In genomic region chr10:127192057-127192328, GRCm38 (mm10) we compare ENCODE assay signal across 5 mouse cellular contexts. TPM values are rescaled to one million over a fixed set of nuclear protein-coding genes. Genes with fewer than 3 reads are reported as not detected.
DNase-seq lines count a peak whose midpoint lies in the region; ATAC-seq and TF ChIP-seq lines count a peak whose summit lies in the region.
"Not testable (repeated sequence)": the region's sequence is repeated elsewhere in the genome, so short reads cannot be mapped to it uniquely, and the experiment has no call there.

No protein-coding gene starts in this region.

- TF ChIP-seq RAD21 in MEL (IDR thresholded peaks at IDR 0.05; ENCODE audit: low read depth, low read length) = not testable (repeated sequence)

- H3K4me1 ChIP-seq in MEL (ENCODE audit: control insufficient read depth in 1 of 2, insufficient read depth in 2 of 2, low read length in 2 of 2) = peaks cover 4 to 34% of the 10 kb centered on the region in 2 experiments; a peak in 3 of 4 replicates
- peaks cover 27% of the 10 kb centered on the region for H3K4me1 ChIP-seq in heart, embryonic 16.5 days (ENCODE audit: control insufficient read depth, insufficient read depth, low read length)
- H3K4me1 ChIP-seq in liver, embryonic 12.5 days = peaks cover 88% of the 10 kb centered on the region
- H3K4me1 ChIP-seq in liver, embryonic 15.5 days (replicated peaks) = peaks cover 87% of the 10 kb centered on the region

- H3K9me3 ChIP-seq in MEL (replicated peaks; ENCODE audit: insufficient read depth, low read length); heart, embryonic 16.5 days (replicated peaks; ENCODE audit: control insufficient read depth, low read length); liver, embryonic 12.5 days (replicated peaks); liver, embryonic 15.5 days (replicated peaks): not testable (repeated sequence)

- H3K4me3 ChIP-seq in MEL (ENCODE audit: control insufficient read depth in 1 of 2, insufficient read depth in 1 of 2, low read depth in 2 of 2, low read length in 2 of 2); gastrocnemius, adult 2 months; heart, embryonic 16.5 days (ENCODE audit: low read length); liver, embryonic 12.5 days; liver, embryonic 15.5 days (replicated peaks): not testable (repeated sequence)

- H3K79me2 ChIP-seq in MEL (ENCODE audit: control insufficient read depth, insufficient read depth, low read length, poor library complexity) = peaks cover 12% of the 10 kb centered on the region; the same call in 1 of the 2 replicates

- H3K27me3 ChIP-seq in MEL (ENCODE audit: control insufficient read depth in 1 of 2, insufficient read depth in 2 of 2, low read length in 2 of 2); heart, embryonic 16.5 days (ENCODE audit: control insufficient read depth, insufficient read depth, low read length); liver, embryonic 12.5 days (replicated peaks): not testable (repeated sequence)
- peaks cover 25% of the 10 kb centered on the region for H3K27me3 ChIP-seq in liver, embryonic 15.5 days

- TF ChIP-seq EP300 in MEL (IDR thresholded peaks at IDR 0.05; ENCODE audit: low read depth in 1 of 2, low read length in 2 of 2) = not testable (repeated sequence)

- not testable (repeated sequence) for TF ChIP-seq CTCF in MEL (IDR thresholded peaks at IDR 0.05 in 2 of 3, conservative IDR thresholded peaks at IDR 0.05 in 1 of 3; ENCODE audit: control insufficient read depth in 1 of 3, insufficient read depth in 1 of 3, low read depth in 2 of 3, low read length in 3 of 3, poor library complexity in 1 of 3, severe bottlenecking in 1 of 3); gastrocnemius, adult 2 months (IDR thresholded peaks at IDR 0.05)

- H3K36me3 ChIP-seq in MEL (ENCODE audit: control insufficient read depth in 1 of 2, insufficient read depth in 2 of 2, low read length in 2 of 2) = peaks cover 0 to 30% of the 10 kb centered on the region in 2 experiments; a peak in 2 of 4 replicates
- H3K36me3 ChIP-seq in heart, embryonic 16.5 days (ENCODE audit: control insufficient read depth, insufficient read depth); liver, embryonic 15.5 days (replicated peaks): not testable (repeated sequence)
- H3K36me3 ChIP-seq in liver, embryonic 12.5 days = peaks cover 11% of the 10 kb centered on the region

- peak overlapping the region; percentile 96 for H3K27ac ChIP-seq in MEL (ENCODE audit: control insufficient read depth, low read depth, low read length)
- peak overlapping the region; percentile 90; the same call in 1 of the 2 replicates for H3K27ac ChIP-seq in gastrocnemius, adult 2 months
- H3K27ac ChIP-seq in heart, embryonic 16.5 days (ENCODE audit: low read length) = peak overlapping the region; percentile 0; the same call in 1 of the 2 replicates
- peak overlapping the region; percentile 93 for H3K27ac ChIP-seq in liver, embryonic 12.5 days
- H3K27ac ChIP-seq in liver, embryonic 15.5 days (replicated peaks) = peak overlapping the region; percentile 84

- intact Hi-C loops in gastrocnemius, adult 2 months (cut with DNase I) = not testable (repeated sequence)

- not testable (repeated sequence) for H3K9ac ChIP-seq in MEL (ENCODE audit: control insufficient read depth, low read depth, low read length, poor library complexity, severe bottlenecking); heart, embryonic 16.5 days (ENCODE audit: low read length); liver, embryonic 12.5 days; liver, embryonic 15.5 days

- DNase-seq in MEL (ENCODE audit: low read depth, low spot score); gastrocnemius, adult 2 months: not testable (repeated sequence)

- 81% methylated on average over 1 of the region's 1 CpGs for WGBS in heart, embryonic 16.5 days
- WGBS in liver, embryonic 12.5 days (ENCODE audit: insufficient replicate concordance) = 79% methylated on average over 1 of the region's 1 CpGs
- WGBS in liver, embryonic 15.5 days (ENCODE audit: insufficient replicate concordance) = 60% methylated on average over 1 of the region's 1 CpGs

- not testable (repeated sequence) for TF ChIP-seq POLR2A in MEL (IDR thresholded peaks at IDR 0.05; ENCODE audit: control insufficient read depth in 1 of 2, insufficient read depth in 1 of 2, low read depth in 1 of 2, low read length in 2 of 2, poor library complexity in 1 of 2)

- not testable (repeated sequence) for ATAC-seq in heart, embryonic 16.5 days (replicated peaks; ENCODE audit: extremely low read depth, insufficient read depth, low FRiP score); liver, embryonic 12.5 days; liver, embryonic 15.5 days (ENCODE audit: insufficient read depth)

- H3K4me2 ChIP-seq in heart, embryonic 16.5 days (ENCODE audit: low read depth, low read length); liver, embryonic 12.5 days; liver, embryonic 15.5 days: not testable (repeated sequence)

TF ChIP-seq in MEL, 35 proteins besides CTCF, POLR2A, EP300 and RAD21:
- TF ChIP-seq ZNF384 (IDR thresholded peaks at IDR 0.05; ENCODE audit: low read depth, low read length) = peak; percentile 24; the same call in 1 of the 2 replicates
TF ChIP-seq in MEL: peak in this region for 1; not testable (repeated sequence) for 34.

RNA-seq across cellular contexts. Expression of gene Arhgef25, which starts 2.1 kb away (rescaled TPM):
- total RNA-seq in MEL (2012; rRNA removed) = 16.9 and 18.3 TPM in 2 replicates
- polyA plus RNA-seq in MEL (2012; ENCODE audit: insufficient read depth in 1 of 2, insufficient read length in 2 of 2, low read depth in 1 of 2, low replicate concordance in 2 of 2, missing spikeins in 1 of 2) = 10 to 100 TPM in 1 of 2 experiments, not detected in 1; 44.6 TPM
- 1 to 10 TPM; 8.5 to 8.8 TPM for total RNA-seq in gastrocnemius, adult 2 months (2021)
- 26.0 and 27.0 TPM in 2 replicates for polyA plus RNA-seq in heart, embryonic 16.5 days (2015; fragmentation: Nextera tagmentation; extraction: Ambion mirVana)
- 14.3 and 17.4 TPM in 2 replicates for polyA plus RNA-seq in liver, embryonic 12.5 days (2016; fragmentation: Nextera tagmentation; extraction: Ambion mirVana)
- 5.4 and 5.8 TPM in 2 replicates for polyA plus RNA-seq in liver, embryonic 15.5 days (2015; fragmentation: Nextera tagmentation; extraction: Ambion mirVana)

RNA-seq across cellular contexts. Expression of gene Dtx3, which starts 3.5 kb away (rescaled TPM):
- total RNA-seq in MEL (2012; rRNA removed) = 24.1 and 30.5 TPM in 2 replicates
- polyA plus RNA-seq in MEL (2012; ENCODE audit: insufficient read depth in 1 of 2, insufficient read length in 2 of 2, low read depth in 1 of 2, low replicate concordance in 2 of 2, missing spikeins in 1 of 2) = 100 to 1,000 TPM in 1 of 2 experiments, not detected in 1; 107 TPM
- 10 to 100 TPM; 20.8 to 25.6 TPM for total RNA-seq in gastrocnemius, adult 2 months (2021)
- 69.9 and 72.5 TPM in 2 replicates for polyA plus RNA-seq in heart, embryonic 16.5 days (2015; fragmentation: Nextera tagmentation; extraction: Ambion mirVana)
- 33.2 and 36.9 TPM in 2 replicates for polyA plus RNA-seq in liver, embryonic 12.5 days (2016; fragmentation: Nextera tagmentation; extraction: Ambion mirVana)
- polyA plus RNA-seq in liver, embryonic 15.5 days (2015; fragmentation: Nextera tagmentation; extraction: Ambion mirVana) = 16.7 and 16.9 TPM in 2 replicates

RNA-seq across cellular contexts. Expression of gene Slc26a10, which starts 11.5 kb away (rescaled TPM):
- total RNA-seq in MEL (2012; rRNA removed) = 0.75 and 1.1 TPM in 2 replicates
- polyA plus RNA-seq in MEL (2012; ENCODE audit: insufficient read depth in 1 of 2, insufficient read length in 2 of 2, low read depth in 1 of 2, low replicate concordance in 2 of 2, missing spikeins in 1 of 2) = 1 to 10 TPM in 1 of 2 experiments, not detected in 1; 1.3 TPM
- total RNA-seq in gastrocnemius, adult 2 months (2021) = 1 to 10 TPM; 4.1 to 5.4 TPM
- 16.2 and 17.6 TPM in 2 replicates for polyA plus RNA-seq in heart, embryonic 16.5 days (2015; fragmentation: Nextera tagmentation; extraction: Ambion mirVana)
- 3.0 and 3.6 TPM in 2 replicates for polyA plus RNA-seq in liver, embryonic 12.5 days (2016; fragmentation: Nextera tagmentation; extraction: Ambion mirVana)
- 2.1 and 3.2 TPM in 2 replicates for polyA plus RNA-seq in liver, embryonic 15.5 days (2015; fragmentation: Nextera tagmentation; extraction: Ambion mirVana)

RNA-seq across cellular contexts. Expression of gene Pip4k2c, which starts 19.4 kb away (rescaled TPM):
- total RNA-seq in MEL (2012; rRNA removed) = 31.1 and 31.9 TPM in 2 replicates
- polyA plus RNA-seq in MEL (2012; ENCODE audit: insufficient read depth in 1 of 2, insufficient read length in 2 of 2, low read depth in 1 of 2, low replicate concordance in 2 of 2, missing spikeins in 1 of 2) = 10 to 100 TPM in 1 of 2 experiments, not detected in 1; 58.2 TPM
- total RNA-seq in gastrocnemius, adult 2 months (2021) = 1 to 10 TPM; 7.6 to 7.9 TPM
- polyA plus RNA-seq in heart, embryonic 16.5 days (2015; fragmentation: Nextera tagmentation; extraction: Ambion mirVana) = 26.3 and 27.2 TPM in 2 replicates
- polyA plus RNA-seq in liver, embryonic 12.5 days (2016; fragmentation: Nextera tagmentation; extraction: Ambion mirVana) = 44.7 and 50.0 TPM in 2 replicates
- 41.9 and 45.1 TPM in 2 replicates for polyA plus RNA-seq in liver, embryonic 15.5 days (2015; fragmentation: Nextera tagmentation; extraction: Ambion mirVana)

RNA-seq across cellular contexts. Expression of gene B4galnt1, which starts 27.0 kb away (rescaled TPM):
- total RNA-seq in MEL (2012; rRNA removed) = 23.7 and 24.6 TPM in 2 replicates
- 10 to 100 TPM; 65.8 to 66.0 TPM for polyA plus RNA-seq in MEL (2012; ENCODE audit: insufficient read depth in 1 of 2, insufficient read length in 2 of 2, low read depth in 1 of 2, low replicate concordance in 2 of 2, missing spikeins in 1 of 2)
- total RNA-seq in gastrocnemius, adult 2 months (2021) = under 1 TPM; 0.66 to 0.89 TPM
- 3.4 and 6.5 TPM in 2 replicates for polyA plus RNA-seq in heart, embryonic 16.5 days (2015; fragmentation: Nextera tagmentation; extraction: Ambion mirVana)
- 12.6 TPM in 2 replicates for polyA plus RNA-seq in liver, embryonic 12.5 days (2016; fragmentation: Nextera tagmentation; extraction: Ambion mirVana)
- polyA plus RNA-seq in liver, embryonic 15.5 days (2015; fragmentation: Nextera tagmentation; extraction: Ambion mirVana) = 19.3 and 21.0 TPM in 2 replicates

Comparison
In these comparisons a context has a peak if more than half of its experiments do, and no peak if none do; other contexts are left out.
1. H3K27ac ChIP-seq: peak in every context shown above with its lines; median percentile 96 in MEL; 93 in liver, embryonic 12.5 days; 90 in gastrocnemius, adult 2 months; 84 in liver, embryonic 15.5 days; 0 in heart, embryonic 16.5 days.